Mouse (Mus musculus): ENCODE measurements at regions not wholly inside any gene's neighbourhood (a gene's known extent, or its start where the extent isn't known, plus 50 kb on each side); places are given as distances from the start of the nearest gene placed in this dataset.

- TF ChIP-seq CTCF (IDR thresholded peaks at IDR 0.05; ENCODE audit: extremely low read depth, insufficient read length, insufficient replicate concordance, low read depth, low read length) (no peak), POLR2A (IDR thresholded peaks at IDR 0.05; ENCODE audit: low read depth, low read length) (no peak)
Observed at GRCm38 (mm10) chr12:77860769-77861557, 333.1 kb upstream of the Gm6657 start.

Measured in small intestine, adult 2 months (tissue).